Mouse (Mus musculus): ENCODE results near the gene Rundc3b.
A peak's percentile ranks its signal among the peaks of the same experiment; 100 is the strongest.

Gene Rundc3b

GRCm38 (mm10) chr5:8489471-8490110, 133.2 kb downstream of the Rundc3b start:
- DNase-seq (ENCODE audit: extremely low read depth, insufficient read length, low spot score): no peak

GRCm38 (mm10) chr5:8488701-8489297, 134.0 kb downstream of the Rundc3b start:
- no peak for DNase-seq (ENCODE audit: extremely low read depth, insufficient read length, low spot score)

- DNase-seq (ENCODE audit: extremely low read depth, insufficient read length, low spot score): no peak
These were observed 134.6 kb downstream of the Rundc3b start for GRCm38 (mm10) chr5:8487989-8488700.

GRCm38 (mm10) chr5:8456561-8456960, 166.2 kb downstream of the Rundc3b start:
- DNase-seq (ENCODE audit: extremely low read depth, insufficient read length, low spot score): peak; percentile 65

GRCm38 (mm10) chr5:8455565-8455964, 167.2 kb downstream of the Rundc3b start:
- DNase-seq (ENCODE audit: extremely low read depth, insufficient read length, low spot score): no peak
